ENCODE assay signal across 19 mouse cellular contexts in the genomic region with DNA sequence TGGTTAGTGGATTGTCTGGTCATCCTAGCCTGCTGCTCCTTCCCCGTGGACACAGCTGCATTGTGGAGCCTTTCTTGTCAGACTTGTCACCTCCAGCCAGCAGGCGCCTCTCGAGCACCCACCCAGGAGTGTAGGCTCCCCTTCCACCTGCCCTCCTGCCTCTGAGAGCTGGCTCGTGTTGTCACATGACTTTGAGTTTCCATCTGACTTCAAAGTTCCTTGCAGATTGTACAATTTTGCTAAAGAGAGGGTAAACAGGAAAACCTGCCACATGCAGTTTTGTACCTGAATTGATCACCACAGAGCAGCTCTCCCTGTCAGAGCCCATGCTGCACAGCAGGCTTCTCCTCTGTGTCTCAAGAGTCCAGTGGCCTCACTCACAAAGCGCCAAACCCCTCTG.
DNase-seq lines count a peak whose midpoint lies in the region; ATAC-seq lines count a peak whose summit lies in the region.
"Had no signal": no experiment of that assay in that cellular context is flagged by ENCODE, and none has a peak within 500 bp of the region (broad histone marks: within the 10 kb centered on the region; RNA-seq: fewer than 3 reads in every experiment).

No protein-coding gene starts in this region.

- peak; percentile 18 for DNase-seq in CD4-positive, CD25-positive, alpha-beta regulatory T cell, adult 2 months (ENCODE audit: low read depth, low spot score)
- DNase-seq in thymus, postnatal 14 days = peak; percentile 18
- no peak for DNase-seq in natural killer cell, adult 2 months (ENCODE audit: low spot score in 2 of 2)
- no peak for DNase-seq in kidney, adult 11 months
- no peak for DNase-seq in heart, adult 8-10 months (ENCODE audit: low spot score)
- DNase-seq: adrenal gland, adult 2 months; adrenal gland, postnatal 14 days; cerebellum, adult 11 months; cerebellum, adult 8-10 months; cerebellum, postnatal 10 days; cerebellum, postnatal 36 days; embryo, embryonic 11 days; gastrocnemius, postnatal 10 days; gastrocnemius, postnatal 36 days; heart, adult 2 months; heart, postnatal 36 days had no signal

- ATAC-seq in inflammation-experienced regulatory T-cells, adult 6 months = peak; percentile 63
- ATAC-seq: forebrain, embryonic 15.5 days; hindbrain, embryonic 16.5 days had no signal

Comparison
In these comparisons a context has a peak if more than half of its experiments do, and no peak if none do; other contexts are left out.
1. DNase-seq: peak in CD4-positive, CD25-positive, alpha-beta regulatory T cell, adult 2 months (single experiment) and thymus, postnatal 14 days (single experiment); none in natural killer cell, adult 2 months (0 of 2), kidney, adult 11 months (single experiment) and heart, adult 8-10 months (single experiment).